Mouse (Mus musculus) left cerebral cortex, adult 11 months (tissue): ENCODE measurements around the gene 4930432K21Rik.
A peak's percentile ranks its signal among the peaks of the same experiment; 100 is the strongest.

Source experiments
- DNase-seq: peaks from one replicate; pipeline ENCODE4 v3.0.0; 2022; ENCODE audit warnings: low spot score

The 4930432K21Rik gene

GRCm38 (mm10) chr8:84192555-84192954, 44.7 kb downstream of the 4930432K21Rik start:
- DNase-seq = no peak

GRCm38 (mm10) chr8:84193161-84193560, 45.3 kb downstream of the 4930432K21Rik start:
- DNase-seq = no peak

DNA sequence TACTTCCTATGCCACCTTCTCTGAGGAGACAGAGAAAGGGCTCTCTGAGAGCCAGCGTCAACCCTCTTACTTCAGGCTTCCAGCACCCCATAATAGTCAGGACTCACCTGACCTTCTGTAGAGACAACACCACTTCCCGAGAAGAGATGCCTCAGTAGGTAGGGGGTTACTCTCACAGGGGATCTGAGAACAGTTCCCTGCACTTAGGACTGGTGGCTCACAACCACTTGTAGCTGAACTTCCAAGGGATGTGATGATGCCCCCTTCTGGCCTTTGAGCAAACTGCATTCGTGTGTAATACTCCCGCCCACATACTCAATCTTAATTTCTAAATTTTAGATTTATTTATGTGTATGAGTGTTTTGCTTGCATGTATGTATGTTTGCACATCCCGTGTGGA, 45.7 kb downstream of the 4930432K21Rik start:
- DNase-seq = no peak

- no peak for DNase-seq
Observed at GRCm38 (mm10) chr8:84194224-84194743, 46.5 kb downstream of the 4930432K21Rik start.

- no peak for DNase-seq
Observed at GRCm38 (mm10) chr8:84197141-84197921, 49.5 kb downstream of the 4930432K21Rik start.

DNA sequence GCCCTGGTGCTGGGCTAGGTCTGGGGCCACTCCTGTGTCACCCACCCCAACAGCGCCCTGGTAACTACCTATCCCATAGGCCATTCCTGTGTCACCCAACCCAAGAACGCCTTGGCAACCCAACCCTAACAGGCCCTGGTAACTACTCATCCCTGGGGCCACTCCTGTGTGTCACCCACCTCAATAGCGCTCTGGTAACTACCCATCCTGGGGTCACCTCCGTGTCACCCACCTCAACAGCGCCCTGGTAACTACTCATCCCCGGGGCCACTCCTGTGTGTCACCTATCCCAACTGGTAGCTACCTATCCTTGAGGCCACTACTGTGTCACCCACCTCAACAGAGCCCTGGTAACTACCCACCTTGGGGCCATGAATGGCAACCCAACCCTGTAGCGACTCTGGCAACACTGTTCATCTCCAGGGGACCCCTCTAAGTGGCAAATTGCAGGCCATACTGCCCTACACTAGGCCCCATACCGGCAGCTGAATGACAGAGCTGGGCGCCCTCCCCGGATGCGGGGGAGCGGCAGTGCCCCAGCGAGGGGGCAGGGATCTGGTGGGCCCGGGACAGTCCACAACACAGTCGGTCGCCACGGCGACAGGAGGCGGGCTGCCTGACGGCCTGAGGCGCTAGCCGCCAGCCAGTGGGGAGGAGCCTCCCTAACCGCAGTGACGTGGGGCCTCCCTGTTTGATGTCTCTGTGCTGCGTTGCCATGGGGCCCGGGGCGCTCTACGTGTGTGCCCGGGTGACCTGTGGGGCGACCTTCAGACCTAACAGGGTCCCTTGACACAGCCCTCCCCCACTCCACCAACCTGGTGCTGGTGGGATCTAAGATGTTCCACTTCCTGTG, 50.3 kb downstream of the 4930432K21Rik start:
- peak; percentile 70 for DNase-seq

GRCm38 (mm10) chr8:84198871-84199270, 51.0 kb downstream of the 4930432K21Rik start:
- no peak for DNase-seq

- no peak for DNase-seq
Observed at GRCm38 (mm10) chr8:84199348-84200125, 51.7 kb downstream of the 4930432K21Rik start.

DNA sequence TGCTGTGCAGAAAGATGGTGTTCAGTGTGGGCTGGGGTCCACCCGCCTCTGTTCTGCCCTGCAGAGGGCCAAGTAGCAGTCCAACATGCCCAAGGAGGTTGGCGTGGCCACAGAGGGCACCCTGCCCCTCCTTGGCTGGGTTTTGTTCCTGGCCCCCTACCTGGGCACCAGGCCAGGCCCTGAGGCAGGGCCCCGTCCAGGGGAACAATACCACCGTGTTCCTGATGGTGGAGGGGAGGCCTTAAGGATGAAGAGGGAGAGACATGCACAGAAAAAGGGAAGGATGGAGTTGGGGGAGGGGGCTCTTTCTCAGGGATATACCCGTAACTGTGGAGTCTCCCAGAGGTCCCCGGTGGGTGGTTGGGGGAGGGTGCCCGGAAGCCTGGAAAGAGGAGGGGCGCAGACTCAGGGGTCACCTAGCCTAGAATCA, 52.3 kb downstream of the 4930432K21Rik start:
- no peak for DNase-seq

GRCm38 (mm10) chr8:84200652-84201544, 53.1 kb downstream of the 4930432K21Rik start:
- no peak for DNase-seq

GRCm38 (mm10) chr8:84201545-84202245, 53.9 kb downstream of the 4930432K21Rik start:
- DNase-seq = no peak

DNA sequence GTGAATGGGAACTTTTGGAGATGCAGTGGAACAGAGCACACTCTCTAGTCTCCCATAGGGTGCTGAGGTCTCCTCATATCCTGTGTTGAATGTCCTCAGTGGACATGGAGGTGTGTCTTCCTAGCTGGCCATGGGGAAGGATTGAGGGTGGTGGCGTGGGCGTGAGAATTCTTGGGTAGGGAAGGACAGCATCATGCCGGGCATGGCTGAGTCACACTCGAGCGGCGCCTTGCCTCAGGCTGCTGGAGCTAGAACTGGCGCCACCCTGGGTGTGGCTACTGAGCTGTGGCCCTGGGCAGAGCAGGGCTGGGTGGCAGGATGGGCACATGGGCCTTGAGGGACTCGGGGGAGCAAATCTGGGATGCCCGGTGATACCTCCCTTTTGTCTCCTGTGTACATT, 54.6 kb downstream of the 4930432K21Rik start:
- DNase-seq = no peak

DNA sequence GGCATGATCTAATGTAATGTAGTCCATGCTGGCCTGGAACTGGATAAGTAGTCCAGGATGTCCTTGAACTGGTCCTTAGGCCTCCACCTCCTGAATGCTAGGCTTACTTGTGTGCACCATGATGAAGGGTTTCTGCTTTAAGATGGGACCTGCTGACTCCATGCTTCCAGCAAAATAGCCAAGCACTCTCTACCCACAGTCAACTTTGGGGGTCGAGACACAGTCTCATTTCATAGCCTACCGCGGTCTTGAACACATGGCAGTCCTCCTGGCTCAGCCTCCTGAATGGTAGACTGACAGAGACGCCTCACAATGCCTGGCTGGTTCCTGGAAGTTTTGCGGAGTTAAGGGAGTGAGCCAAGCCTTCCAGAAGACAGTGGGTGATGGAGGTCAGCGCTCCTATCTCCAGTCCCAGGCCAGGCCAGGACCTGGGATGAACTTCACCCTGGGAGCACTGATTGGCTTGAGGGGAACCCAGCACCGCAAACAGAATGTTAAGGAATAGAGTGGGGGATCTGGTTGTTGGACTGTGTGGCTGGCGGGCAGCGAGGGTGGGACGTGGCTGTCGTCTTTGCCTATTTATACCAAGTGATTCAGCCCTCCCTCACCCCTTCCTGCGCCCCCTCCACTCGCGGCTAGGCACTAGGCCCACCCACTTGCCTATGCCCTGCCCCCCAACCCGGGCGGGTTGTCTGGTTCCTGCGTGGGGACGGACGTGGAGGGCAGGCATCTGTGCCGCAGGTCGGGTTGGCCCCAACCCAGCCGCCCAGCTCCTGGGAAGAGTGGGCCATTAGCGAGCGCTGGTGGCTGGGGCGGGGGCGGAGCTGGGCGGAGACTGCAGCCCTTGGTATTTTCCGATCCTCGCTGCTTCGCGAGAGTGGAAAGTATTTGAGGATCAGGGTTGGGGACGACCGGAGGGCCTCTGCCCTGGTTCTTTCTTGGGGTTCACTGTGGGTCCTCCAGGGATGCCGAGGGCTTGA, 55.4 kb downstream of the 4930432K21Rik start:
- no peak for DNase-seq

GRCm38 (mm10) chr8:84203975-84204772, 56.3 kb downstream of the 4930432K21Rik start:
- DNase-seq = no peak

GRCm38 (mm10) chr8:84205073-84205472, 57.2 kb downstream of the 4930432K21Rik start:
- no peak for DNase-seq

- DNase-seq = no peak
Observed at GRCm38 (mm10) chr8:84206666-84207065, 58.8 kb downstream of the 4930432K21Rik start.

- no peak for DNase-seq
Observed at GRCm38 (mm10) chr8:84207811-84208210, 60.0 kb downstream of the 4930432K21Rik start.
